Mouse (Mus musculus) brown adipose tissue, adult 24 weeks (tissue): ENCODE results near the gene Il18r1. TPM values are rescaled to one million over a fixed set of nuclear protein-coding genes. Genes with fewer than 3 reads are reported as not detected.

Experiments
- H3K27ac ChIP-seq: fragments of 200-500 bp; replicated peaks from 2 replicates; pipeline ENCODE4 v1.5.1; 2012; ENCODE audit warnings: low read depth, mild to moderate bottlenecking, low read length
- H3K4me1 ChIP-seq: fragments of 200-500 bp; 2 replicates; pipeline ENCODE4 v1.6.1; 2012; ENCODE audit warnings: low read length, mixed read lengths; ENCODE audit not compliant: control insufficient read depth, insufficient read depth, insufficient read length
- H3K4me3 ChIP-seq: fragments of 200-500 bp; 2 replicates; pipeline ENCODE4 v1.5.1; 2012; ENCODE audit warnings: low read depth, mild to moderate bottlenecking, low read length, moderate library complexity; ENCODE audit not compliant: insufficient read depth
- polyA plus RNA-seq: library from polyadenylated mRNA; stranded (reverse); fragments of >200 nt; gene quantifications from 2 replicates; pipeline ENCODE4 v1.2.4, GENCODE M21; 2012; ENCODE audit not compliant: missing spikeins, insufficient read depth, insufficient read length

Il18r1 gene
- not detected in 2 replicates for polyA plus RNA-seq

GRCm38 (mm10) chr1:40465477-40466430 is at the start of gene Il18r1:
Il18r1 (plus strand) TSS chr1:40465552.
- Histone ChIP-seq H3K4me3 (no peak within 1 kb of the TSS), H3K27ac (no peak within 1 kb of the TSS), H3K4me1 (no peaks in the 10 kb centered on the region)

- H3K27ac ChIP-seq, result no peak overlapping the region
- H3K4me3 ChIP-seq, result no peak overlapping the region
These were observed 48.3 kb upstream of the Il18r1 start for GRCm38 (mm10) chr1:40417034-40417433.

GRCm38 (mm10) chr1:40418512-40418911 is 46.8 kb upstream of the Il18r1 start:
- no peak overlapping the region for H3K27ac ChIP-seq
- H3K4me1 ChIP-seq, result no peaks in the 10 kb centered on the region
- no peak overlapping the region for H3K4me3 ChIP-seq

More at GRCm38 (mm10) chr1:40417034-40417433, 48.3 kb upstream of the Il18r1 start:
- H3K4me1 ChIP-seq, result no peaks in the 10 kb centered on the region

GRCm38 (mm10) chr1:40423892-40424291 is 41.5 kb upstream of the Il18r1 start:
- Histone ChIP-seq H3K27ac (no peak overlapping the region), H3K4me3 (no peak overlapping the region)

GRCm38 (mm10) chr1:40427270-40427669 is 38.1 kb upstream of the Il18r1 start:
- no peaks in the 10 kb centered on the region for H3K4me1 ChIP-seq
- no peak overlapping the region for H3K27ac ChIP-seq
- H3K4me3 ChIP-seq, result no peak overlapping the region

More at GRCm38 (mm10) chr1:40423892-40424291, 41.5 kb upstream of the Il18r1 start:
- H3K4me1 ChIP-seq, result no peaks in the 10 kb centered on the region

GRCm38 (mm10) chr1:40427901-40428300 is 37.5 kb upstream of the Il18r1 start:
- H3K27ac ChIP-seq, result no peak overlapping the region
- H3K4me1 ChIP-seq, result no peaks in the 10 kb centered on the region

GRCm38 (mm10) chr1:40428910-40429675 is 36.3 kb upstream of the Il18r1 start, which contains the start of gene Il1rl1:
Il1rl1 (plus strand) TSS chr1:40429570.
- Histone ChIP-seq H3K27ac (no peak within 1 kb of the TSS), H3K4me3 (no peak within 1 kb of the TSS), H3K4me1 (no peaks in the 10 kb centered on the region)

More at GRCm38 (mm10) chr1:40427901-40428300, 37.5 kb upstream of the Il18r1 start:
- H3K4me3 ChIP-seq, result no peak overlapping the region

- H3K27ac ChIP-seq, result no peak overlapping the region
- H3K4me3 ChIP-seq, result no peak overlapping the region
- H3K4me1 ChIP-seq, result no peaks in the 10 kb centered on the region
These were observed 35.1 kb upstream of the Il18r1 start for GRCm38 (mm10) chr1:40430143-40430834.

- Histone ChIP-seq H3K4me1 (no peaks in the 10 kb centered on the region), H3K4me3 (no peak overlapping the region), H3K27ac (no peak overlapping the region)
These were observed 33.2 kb upstream of the Il18r1 start for GRCm38 (mm10) chr1:40432169-40432568.

GRCm38 (mm10) chr1:40435936-40436335 is 29.4 kb upstream of the Il18r1 start:
- H3K27ac ChIP-seq, result no peak overlapping the region
- H3K4me3 ChIP-seq, result no peak overlapping the region
- no peaks in the 10 kb centered on the region for H3K4me1 ChIP-seq

- Histone ChIP-seq H3K4me1 (no peaks in the 10 kb centered on the region), H3K4me3 (no peak overlapping the region), H3K27ac (no peak overlapping the region)
These were observed 28.0 kb upstream of the Il18r1 start for GRCm38 (mm10) chr1:40437340-40437739.

- H3K27ac ChIP-seq, result no peak overlapping the region
These were observed 25.8 kb upstream of the Il18r1 start for GRCm38 (mm10) chr1:40439504-40439903.

GRCm38 (mm10) chr1:40444800-40445199 is 20.6 kb upstream of the Il18r1 start:
- H3K27ac ChIP-seq, result no peak overlapping the region
- no peak overlapping the region for H3K4me3 ChIP-seq
- H3K4me1 ChIP-seq, result no peaks in the 10 kb centered on the region

More at GRCm38 (mm10) chr1:40439504-40439903, 25.8 kb upstream of the Il18r1 start:
- no peaks in the 10 kb centered on the region for H3K4me1 ChIP-seq
- H3K4me3 ChIP-seq, result no peak overlapping the region

- no peak overlapping the region for H3K27ac ChIP-seq
- H3K4me3 ChIP-seq, result no peak overlapping the region
- no peaks in the 10 kb centered on the region for H3K4me1 ChIP-seq
These were observed 2.0 kb downstream of the Il18r1 start for GRCm38 (mm10) chr1:40467306-40467705.

GRCm38 (mm10) chr1:40468805-40469204 is 3.5 kb downstream of the Il18r1 start:
- H3K4me1 ChIP-seq, result no peaks in the 10 kb centered on the region
- no peak overlapping the region for H3K4me3 ChIP-seq
- H3K27ac ChIP-seq, result no peak overlapping the region
